Mouse (Mus musculus): ENCODE measurements around the gene Gm20831. TPM values are rescaled to one million over a fixed set of nuclear protein-coding genes. Genes with fewer than 3 reads are reported as not detected.

Gene Gm20831
- not detected for total RNA-seq (2023)

DNA sequence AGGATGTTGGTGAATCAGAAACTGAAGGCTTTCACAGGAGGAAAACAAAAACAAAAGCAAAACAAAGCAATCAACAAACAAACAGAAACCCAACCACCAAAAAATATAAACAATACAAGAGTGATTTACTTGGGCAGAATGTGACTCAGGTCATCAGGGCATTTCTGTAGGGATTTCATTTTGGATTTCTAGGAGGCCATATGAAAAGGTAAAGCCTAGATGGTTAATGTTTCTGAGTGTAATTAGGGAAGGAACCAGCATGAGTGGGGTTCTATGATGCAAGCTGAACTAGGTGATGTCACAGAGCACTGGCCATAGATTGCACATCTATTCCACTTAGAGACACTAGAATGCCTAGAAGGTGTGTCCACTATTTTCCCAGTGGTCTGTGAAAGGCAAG, at the start of gene Gm20831, which contains the start of gene Gm20772:
Gene Gm20831, plus strand, starts transcription at position 301 of the 400 bp plus-strand sequence.
Gene Gm20772, plus strand, starts transcription at position 301 of the 400 bp plus-strand sequence.

GRCm38 (mm10) chrY:17846166-17846565, 28.4 kb upstream of the Gm20831 start, which contains the start of gene Gm21904:
Gene Gm21904 (minus strand): TSS chrY:17846266.

GRCm38 (mm10) chrY:17937230-17937629, 62.7 kb downstream of the Gm20831 start, which contains the start of gene Srsy:
Gene Srsy (minus strand): TSS chrY:17937330.

Other genes with a start within 250 kb of the Gm20831 start
- gene Gm21904, start 28.5 kb upstream of the Gm20831 start, total RNA-seq (2023), result not detected
- not detected for gene Gm20772, start within 50 bp of the Gm20831 start, total RNA-seq (2023)
- gene Srsy, start 62.6 kb downstream of the Gm20831 start, total RNA-seq (2023), result not detected
- not detected for gene Gm21764, start 187.1 kb downstream of the Gm20831 start, total RNA-seq (2023)
- not detected for gene Ssty1, start 214.4 kb downstream of the Gm20831 start, total RNA-seq (2023)